Mouse (Mus musculus) midbrain, postnatal 0 days (tissue): ENCODE measurements around the gene Trim7. TPM values are rescaled to one million over a fixed set of nuclear protein-coding genes. Genes with fewer than 3 reads are reported as not detected.
"Not testable (repeated sequence)": the region's sequence is repeated elsewhere in the genome, so short reads cannot be mapped to it uniquely, and the experiment has no call there.

Experiments
- ATAC-seq: fragments of 200-750 bp; cut with Nextera tagmentation; 2 replicates; pipeline ENCODE4 v1.8.0; 2017; ENCODE audit warnings: moderate number of reproducible peaks, mild to moderate bottlenecking, moderate TSS enrichment, moderate library complexity; ENCODE audit not compliant: low FRiP score
- DNase-seq: peaks from one replicate; pipeline ENCODE4 v3.0.0-alpha.2; 2015; ENCODE audit warnings: low spot score
- H3K27ac ChIP-seq: fragments of 300-500 bp; sonication (generic); 2 replicates; pipeline ENCODE4 v1.5.1; 2014; ENCODE audit warnings: low read depth, mild to moderate bottlenecking, low read length, mixed read lengths
- H3K27me3 ChIP-seq: fragments of 300-500 bp; sonication (generic); 2 replicates; pipeline ENCODE4 v1.6.1; 2014; ENCODE audit warnings: low read length, control low read depth, mixed read lengths; ENCODE audit not compliant: insufficient read depth
- H3K36me3 ChIP-seq: fragments of 300-500 bp; sonication (generic); 2 replicates; pipeline ENCODE4 v1.6.1; 2014; ENCODE audit warnings: low read length, control low read depth, mixed read lengths; ENCODE audit not compliant: insufficient read depth
- H3K4me1 ChIP-seq: fragments of 300-500 bp; sonication (generic); 2 replicates; pipeline ENCODE4 v1.6.1; 2014; ENCODE audit warnings: mild to moderate bottlenecking, control low read depth, antibody characterized with exemption, low read length, mixed read lengths; ENCODE audit not compliant: insufficient read depth
- H3K4me2 ChIP-seq: fragments of 300-500 bp; sonication (generic); 2 replicates; pipeline ENCODE4 v1.6.1; 2014; ENCODE audit warnings: low read depth, mild to moderate bottlenecking, low read length, mixed read lengths; ENCODE audit not compliant: poor library complexity, severe bottlenecking
- H3K4me3 ChIP-seq: fragments of 300-500 bp; sonication (generic); 2 replicates; pipeline ENCODE4 v1.5.1; 2014; ENCODE audit warnings: low read depth, mild to moderate bottlenecking, low read length, moderate library complexity
- H3K9ac ChIP-seq: fragments of 300-500 bp; sonication (generic); replicated peaks from 2 replicates; pipeline ENCODE4 v1.6.1; 2014; ENCODE audit warnings: mild to moderate bottlenecking, low read length, moderate library complexity, mixed read lengths; ENCODE audit not compliant: poor library complexity, severe bottlenecking
- H3K9me3 ChIP-seq: fragments of 300-500 bp; sonication (generic); 2 replicates; pipeline ENCODE4 v1.6.1; 2016; ENCODE audit warnings: low read length, control low read depth
- CTCF ChIP-seq: IDR thresholded peaks from 2 replicates; pipeline ENCODE4 v1.5.1; 2016; ENCODE audit warnings: antibody characterized with exemption, mild to moderate bottlenecking
- WGBS: fragments of 180-500 bp; shearing (Covaris S2); extraction: QIAGEN DNeasy Blood & Tissue Kit; methylation state at CpG from one replicate; pipeline ENCODE4 v1.1.7; 2014; 5-methylcytosine and 5-hydroxymethylcytosine counted together
- polyA plus RNA-seq: library from polyadenylated mRNA; unstranded; fragments of >200 nt; fragmentation: Nextera tagmentation; extraction: Ambion mirVana; gene quantifications from 2 replicates; pipeline ENCODE4 v1.2.1, GENCODE M21; 2015
- total RNA-seq: library from RNA; depleted of rRNA; stranded (reverse); fragments of >200 nt; gene quantifications from 2 replicates; pipeline ENCODE4 v1.2.3, GENCODE M21; 2014; rRNA removed

The Trim7 gene
- 7.7 and 8.6 TPM in 2 replicates for total RNA-seq
- 3.4 and 3.7 TPM in 2 replicates for polyA plus RNA-seq

DNA sequence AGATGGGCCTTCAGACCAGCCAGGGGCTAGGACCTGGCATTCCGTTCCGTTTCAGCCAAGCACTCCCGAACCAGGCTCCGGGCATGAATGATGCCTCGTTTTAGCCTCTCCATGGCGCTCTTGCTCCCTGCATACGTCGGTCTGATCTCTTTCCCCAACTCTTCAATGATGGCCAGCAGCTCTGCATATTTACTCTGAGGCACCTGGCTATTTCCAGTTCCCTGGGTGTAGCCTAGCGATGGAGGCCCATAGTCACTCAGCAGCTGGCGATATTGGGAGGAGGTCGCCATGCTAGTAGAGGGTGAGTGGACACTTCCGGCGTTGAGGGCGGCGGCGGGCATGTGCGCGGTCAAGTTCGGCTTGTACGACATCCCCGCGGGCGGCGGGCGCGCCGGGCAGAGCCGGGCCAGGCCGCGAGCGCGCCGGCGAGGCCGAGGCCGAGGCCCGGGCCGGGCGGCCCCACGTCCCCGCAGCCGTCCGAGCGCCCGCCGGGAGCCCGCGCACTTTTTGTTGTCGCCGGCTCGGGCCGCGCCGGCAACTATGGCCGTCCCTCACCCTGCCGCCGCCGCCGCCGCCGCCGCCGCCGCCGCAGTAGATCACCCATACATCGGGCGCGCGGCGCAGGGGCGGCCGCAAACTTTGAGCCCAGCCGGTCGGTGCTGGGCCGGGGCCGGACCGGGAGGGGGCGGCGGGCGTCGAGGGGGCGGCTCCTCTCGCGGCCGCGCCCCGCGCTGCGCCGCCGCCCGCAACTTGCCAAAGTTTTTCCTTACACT, at the start of gene Trim7, which contains the start of gene Gm12184:
Gene Trim7, plus strand, starts transcription at position 162 of the 773 bp plus-strand sequence.
Gene Gm12184, minus strand, starts transcription at position 677 of the 773 bp plus-strand sequence.
- ATAC-seq, result peak; percentile 76
- H3K9me3 ChIP-seq, H3K27me3 ChIP-seq, H3K36me3 ChIP-seq, DNase-seq, H3K27ac ChIP-seq, H3K9ac ChIP-seq, H3K4me1 ChIP-seq: not testable (repeated sequence)
- peak within 1 kb of the TSS; percentile 51 for H3K4me2 ChIP-seq
- TF ChIP-seq CTCF, result peak; percentile 13; the same call in 1 of the 2 replicates
- peak within 1 kb of the TSS; percentile 43 for H3K4me3 ChIP-seq
- under 1% methylated on average over 27 of the region's 92 CpGs for WGBS

DNA sequence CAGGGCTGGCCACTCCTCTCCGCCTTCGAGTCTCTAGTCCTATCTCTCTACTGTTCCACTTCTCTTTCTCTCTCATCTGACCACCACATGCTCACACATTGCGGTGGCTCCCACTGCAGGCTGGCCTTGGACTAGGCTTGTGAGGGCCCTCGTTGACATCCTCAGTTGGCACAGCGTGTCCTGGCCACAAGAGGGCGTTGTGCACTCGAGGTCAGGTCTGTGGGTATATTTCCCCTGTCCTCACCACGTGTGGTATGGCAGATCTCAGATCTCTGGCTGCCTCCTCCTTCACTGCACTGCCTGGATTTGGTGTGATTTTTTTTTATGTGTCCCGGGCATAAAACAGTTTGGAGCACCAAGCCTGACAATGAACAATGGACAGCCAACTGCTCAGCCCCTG, 49.3 kb upstream of the Trim7 start:
- WGBS, result 46% methylated on average over 9 of the region's 9 CpGs
- TF ChIP-seq CTCF, result peak; percentile 51
- no peak overlapping the region for H3K4me3 ChIP-seq
- no peaks in the 10 kb centered on the region for H3K9me3 ChIP-seq
- DNase-seq, result no peak
- ATAC-seq, result no peak
- no peaks in the 10 kb centered on the region for H3K4me1 ChIP-seq
- H3K36me3 ChIP-seq, result no peaks in the 10 kb centered on the region
- H3K27ac ChIP-seq, result no peak overlapping the region
- H3K27me3 ChIP-seq, result no peaks in the 10 kb centered on the region
- no peak overlapping the region for H3K9ac ChIP-seq
- H3K4me2 ChIP-seq, result no peak overlapping the region

- no peaks in the 10 kb centered on the region for H3K27me3 ChIP-seq
- no peak for DNase-seq
- TF ChIP-seq CTCF, result no peak
- 91% methylated on average over 9 of the region's 9 CpGs for WGBS
- no peaks in the 10 kb centered on the region for H3K36me3 ChIP-seq
- H3K4me1 ChIP-seq, result no peaks in the 10 kb centered on the region
- no peak overlapping the region for H3K4me2 ChIP-seq
- ATAC-seq, result no peak
- H3K27ac ChIP-seq, result no peak overlapping the region
- no peak overlapping the region for H3K4me3 ChIP-seq
- H3K9me3 ChIP-seq, result no peaks in the 10 kb centered on the region
- no peak overlapping the region for H3K9ac ChIP-seq
These were observed 48.6 kb upstream of the Trim7 start for GRCm38 (mm10) chr11:48777303-48777702.

- H3K4me2 ChIP-seq, result no peak overlapping the region
- ATAC-seq (no peak), DNase-seq (no peak)
- no peaks in the 10 kb centered on the region for H3K4me1 ChIP-seq
- no peaks in the 10 kb centered on the region for H3K9me3 ChIP-seq
- 39% methylated on average over 7 of the region's 7 CpGs for WGBS
- no peak overlapping the region for H3K9ac ChIP-seq
- H3K36me3 ChIP-seq, result no peaks in the 10 kb centered on the region
- H3K4me3 ChIP-seq, result no peak overlapping the region
- no peaks in the 10 kb centered on the region for H3K27me3 ChIP-seq
- TF ChIP-seq CTCF, result peak; percentile 49
- no peak overlapping the region for H3K27ac ChIP-seq
These were observed 46.5 kb upstream of the Trim7 start for GRCm38 (mm10) chr11:48779450-48779849.

DNA sequence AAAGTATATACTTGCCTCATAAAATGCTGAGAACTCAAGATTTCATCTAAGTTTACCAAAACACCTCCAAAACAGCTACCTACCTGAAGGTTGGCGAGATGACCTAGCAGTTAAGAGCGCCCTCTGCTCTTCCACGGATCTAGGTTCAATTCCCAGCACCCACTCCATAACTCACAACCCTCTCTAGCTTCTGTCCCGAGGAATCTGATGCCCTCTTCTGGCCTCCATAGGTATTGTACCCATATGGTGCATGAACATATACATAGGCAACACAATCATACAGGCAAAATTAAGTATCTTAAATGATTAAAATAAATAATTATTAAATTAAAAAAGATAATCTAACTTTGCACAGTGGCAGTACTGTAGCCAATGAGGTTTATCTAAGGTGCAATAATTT, 43.7 kb upstream of the Trim7 start:
- no peak overlapping the region for H3K27ac ChIP-seq
- H3K4me1 ChIP-seq, result no peaks in the 10 kb centered on the region
- H3K4me2 ChIP-seq, result no peak overlapping the region
- ATAC-seq (no peak), DNase-seq (no peak)
- H3K36me3 ChIP-seq, result no peaks in the 10 kb centered on the region
- H3K27me3 ChIP-seq, result no peaks in the 10 kb centered on the region
- H3K4me3 ChIP-seq, result no peak overlapping the region
- no peak overlapping the region for H3K9ac ChIP-seq
- H3K9me3 ChIP-seq, result no peaks in the 10 kb centered on the region
- no peak for TF ChIP-seq CTCF
- WGBS, result 87% methylated on average over 4 of the region's 4 CpGs
